Mouse (Mus musculus): ENCODE measurements at regions not wholly inside any gene's neighbourhood (a gene's known extent, or its start where the extent isn't known, plus 50 kb on each side); places are given as distances from the start of the nearest gene placed in this dataset.

GRCm38 (mm10) chr2:178992334-178993116 lies 449.7 kb upstream of the Cdh4 start:
- DNase-seq (ENCODE audit: low read depth, low spot score), result no peak

DNA sequence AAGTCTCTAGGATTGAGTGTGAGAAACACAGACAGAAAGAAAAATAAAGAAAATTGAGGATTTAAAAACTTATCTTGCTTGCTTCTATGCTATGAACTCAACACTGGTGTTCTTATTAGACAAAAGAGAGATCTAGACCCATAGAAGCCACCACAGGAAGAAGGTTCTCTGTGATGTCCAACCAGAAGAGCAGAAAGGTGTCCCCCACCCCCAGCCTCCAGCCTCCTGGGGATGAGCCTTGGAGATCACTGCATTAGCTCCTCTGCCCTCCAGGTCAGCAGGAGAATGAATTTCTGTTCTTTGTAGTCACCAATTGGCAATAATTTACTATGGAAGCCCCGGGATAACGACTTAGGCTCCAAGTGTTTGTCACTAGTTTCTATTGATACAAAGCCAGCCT lies 444.3 kb upstream of the Cdh4 start:
- no peak for DNase-seq (ENCODE audit: low read depth, low spot score)

GRCm38 (mm10) chr2:179000448-179001081 lies 441.7 kb upstream of the Cdh4 start:
- no peak for DNase-seq (ENCODE audit: low read depth, low spot score)

DNA sequence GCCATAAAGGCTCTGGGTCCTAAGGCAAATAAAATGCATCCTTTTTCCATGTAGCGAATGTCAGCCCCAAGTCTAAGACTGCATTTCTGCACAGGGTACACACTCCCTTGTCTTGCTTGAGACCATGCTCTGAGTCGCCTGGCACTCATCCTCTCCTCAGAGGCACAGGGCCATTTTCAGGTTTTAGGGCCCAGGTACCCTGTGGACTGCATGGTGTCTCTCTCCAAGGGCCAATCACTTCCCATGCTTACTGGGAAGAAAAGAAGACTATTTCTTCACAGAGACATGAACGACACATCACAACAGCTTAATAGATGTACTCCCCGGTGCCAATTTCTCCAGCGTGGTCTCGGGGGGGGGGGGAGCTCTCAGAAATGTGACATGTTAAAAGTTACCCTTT lies 434.5 kb upstream of the Cdh4 start:
- DNase-seq (ENCODE audit: low read depth, low spot score), result no peak

GRCm38 (mm10) chr2:179013891-179014593 lies 428.2 kb upstream of the Cdh4 start:
- no peak for DNase-seq (ENCODE audit: low read depth, low spot score)

- no peak for DNase-seq (ENCODE audit: low read depth, low spot score)
Measured at GRCm38 (mm10) chr2:179022675-179023194, 419.5 kb upstream of the Cdh4 start.

DNA sequence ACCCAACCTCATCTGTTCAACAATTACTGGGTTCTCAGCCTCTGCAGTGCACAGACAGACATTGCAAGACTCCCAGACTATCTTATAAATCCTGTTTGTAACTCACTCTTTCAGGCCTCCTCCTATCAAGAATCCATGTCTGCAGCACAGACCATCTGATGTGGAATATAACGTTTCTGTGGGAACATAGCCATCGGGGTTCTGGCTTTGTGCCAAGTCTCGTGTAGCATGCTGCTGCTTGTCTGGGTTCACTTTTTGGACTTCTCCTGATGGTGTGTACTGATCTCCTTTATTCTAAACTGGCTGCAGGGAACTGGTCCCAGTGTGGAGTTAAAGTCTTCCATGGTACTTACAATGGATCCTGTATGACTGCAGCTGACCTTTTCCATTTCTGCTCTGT lies 418.0 kb upstream of the Cdh4 start:
- no peak for DNase-seq (ENCODE audit: low read depth, low spot score)

DNA sequence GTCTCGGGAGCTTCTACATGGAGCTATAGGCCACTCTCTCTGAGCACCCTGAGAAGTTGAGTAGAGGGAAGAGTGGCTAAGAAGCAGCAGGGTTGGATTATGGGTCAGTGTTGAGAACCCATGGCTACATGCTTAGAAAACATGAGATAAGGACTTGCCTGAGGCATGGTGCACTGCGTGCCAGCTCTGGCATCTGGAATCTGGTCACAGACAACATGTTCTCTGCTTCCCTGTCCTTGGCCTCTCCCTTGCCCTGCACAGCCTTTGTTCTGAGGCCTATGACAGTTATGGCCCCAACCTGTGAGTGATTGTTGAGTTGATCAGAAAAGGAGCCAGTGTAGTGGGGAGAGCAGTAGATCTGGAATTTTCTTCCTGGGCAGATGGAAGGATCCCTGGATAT lies 409.1 kb upstream of the Cdh4 start:
- no peak for DNase-seq (ENCODE audit: low read depth, low spot score)

- DNase-seq (ENCODE audit: low read depth, low spot score), result no peak
Measured at GRCm38 (mm10) chr2:179035446-179035845, 406.8 kb upstream of the Cdh4 start.

DNA sequence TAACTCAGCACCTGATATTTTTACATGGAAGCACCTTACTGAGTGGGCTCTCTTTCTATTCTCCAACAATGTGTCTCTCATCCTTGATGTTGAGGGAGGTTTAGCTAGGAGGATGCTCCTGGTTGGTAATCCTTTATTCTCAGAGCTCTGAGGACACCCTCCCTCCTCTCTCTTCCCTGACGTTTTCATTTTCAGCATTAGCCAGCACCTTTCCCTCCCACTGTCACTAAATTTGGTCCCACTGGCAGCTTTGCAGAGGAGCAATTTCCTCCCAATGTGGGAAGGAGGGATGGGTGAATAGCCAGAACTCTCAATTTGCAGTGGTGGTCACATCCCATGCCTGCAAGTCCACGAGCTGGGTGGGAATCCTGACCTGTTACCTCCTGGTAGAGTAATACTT lies 402.5 kb upstream of the Cdh4 start:
- no peak for DNase-seq (ENCODE audit: low read depth, low spot score)

DNA sequence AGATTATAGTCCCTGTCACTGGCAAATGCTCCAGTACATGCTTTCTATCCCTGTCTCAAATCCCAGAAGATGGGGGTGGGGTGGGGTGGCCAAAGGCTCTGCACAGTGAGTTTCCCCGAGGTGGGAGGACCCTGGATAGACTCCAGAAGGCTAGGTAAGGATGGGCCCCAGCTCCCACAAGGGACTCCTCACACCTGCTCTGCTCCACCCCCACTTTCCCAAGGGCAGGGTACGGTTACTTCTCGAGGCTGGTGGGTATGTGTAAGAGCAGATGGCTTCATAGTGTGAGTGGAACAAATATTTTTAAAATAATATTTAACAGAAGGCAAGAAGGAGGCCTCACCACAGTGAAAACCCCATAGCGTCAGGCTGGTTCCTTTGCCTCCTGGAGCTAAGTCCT lies 398.6 kb upstream of the Cdh4 start:
- no peak for DNase-seq (ENCODE audit: low read depth, low spot score)

GRCm38 (mm10) chr2:179045361-179045760 lies 396.9 kb upstream of the Cdh4 start:
- DNase-seq (ENCODE audit: low read depth, low spot score), result no peak

DNA sequence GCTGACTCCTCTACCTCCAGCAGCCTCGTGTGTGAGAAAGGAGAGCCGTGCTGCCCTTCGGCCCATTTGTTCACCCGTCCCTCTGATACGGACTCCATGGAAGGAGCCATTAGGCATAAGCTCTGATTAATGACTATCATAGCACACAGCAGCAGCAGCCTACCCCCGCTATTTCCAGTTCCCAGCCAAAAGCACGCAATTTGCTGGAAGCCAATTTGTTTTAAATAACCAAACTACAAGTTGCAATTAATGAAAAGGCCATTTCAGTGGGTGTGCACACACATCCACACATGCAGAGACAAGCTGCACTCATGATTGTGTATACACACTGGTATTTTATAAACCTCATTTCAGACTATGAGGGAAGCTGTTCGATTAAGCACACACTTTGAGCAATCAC lies 387.8 kb upstream of the Cdh4 start:
- DNase-seq (ENCODE audit: low read depth, low spot score), result no peak

- DNase-seq (ENCODE audit: low read depth, low spot score), result no peak
Measured at GRCm38 (mm10) chr2:179064616-179065015, 377.6 kb upstream of the Cdh4 start.

- no peak for DNase-seq (ENCODE audit: low read depth, low spot score)
Measured at GRCm38 (mm10) chr2:179069520-179069919, 372.7 kb upstream of the Cdh4 start.

GRCm38 (mm10) chr2:179070346-179070745 lies 371.9 kb upstream of the Cdh4 start:
- no peak for DNase-seq (ENCODE audit: low read depth, low spot score)

GRCm38 (mm10) chr2:179080462-179081274 lies 361.6 kb upstream of the Cdh4 start:
- DNase-seq (ENCODE audit: low read depth, low spot score), result no peak

DNA sequence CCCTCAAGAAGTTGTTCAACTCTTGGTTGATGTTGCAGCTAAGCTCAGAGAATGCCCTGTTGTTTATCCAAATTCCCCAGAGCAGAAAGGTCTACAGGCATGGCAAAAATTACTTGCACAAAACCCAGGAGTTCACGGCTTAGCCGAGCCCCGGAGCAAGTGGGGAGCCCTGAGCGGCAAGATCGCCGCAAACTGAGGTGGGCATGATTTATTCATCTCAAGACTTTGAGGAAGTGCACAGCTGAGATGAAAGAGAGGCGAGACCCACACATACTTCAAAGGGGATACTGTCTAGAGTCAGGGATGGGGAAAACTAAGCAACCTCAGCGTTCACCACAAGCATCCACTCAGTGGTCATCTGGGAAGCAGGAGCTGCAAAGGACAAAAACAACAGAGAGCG lies 355.3 kb upstream of the Cdh4 start:
- no peak for DNase-seq (ENCODE audit: low read depth, low spot score)

GRCm38 (mm10) chr2:179091480-179091879 lies 350.8 kb upstream of the Cdh4 start:
- DNase-seq (ENCODE audit: low read depth, low spot score), result no peak

GRCm38 (mm10) chr2:179093996-179094395 lies 348.2 kb upstream of the Cdh4 start:
- DNase-seq (ENCODE audit: low read depth, low spot score), result no peak

DNA sequence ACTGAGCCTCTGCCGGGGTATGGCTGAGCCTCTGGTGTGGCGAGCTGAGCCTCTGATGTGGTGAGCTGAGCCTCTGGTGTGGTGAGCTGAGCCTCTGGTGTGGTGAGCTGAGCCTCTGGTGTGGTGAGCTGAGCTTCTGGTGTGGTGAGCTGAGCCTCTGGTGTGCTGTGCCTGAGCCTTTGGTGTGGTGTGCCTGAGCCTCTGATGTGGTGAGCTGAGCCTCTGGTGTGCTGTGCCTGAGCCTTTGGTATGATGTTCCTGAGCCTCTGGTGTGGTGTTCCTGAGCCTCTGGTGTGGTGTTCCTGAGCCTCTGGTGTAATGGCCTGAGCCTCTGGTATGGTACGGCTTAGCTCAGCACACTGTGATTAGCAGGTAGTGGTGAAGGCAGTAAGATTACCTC lies 346.2 kb upstream of the Cdh4 start:
- no peak for DNase-seq (ENCODE audit: low read depth, low spot score)

DNA sequence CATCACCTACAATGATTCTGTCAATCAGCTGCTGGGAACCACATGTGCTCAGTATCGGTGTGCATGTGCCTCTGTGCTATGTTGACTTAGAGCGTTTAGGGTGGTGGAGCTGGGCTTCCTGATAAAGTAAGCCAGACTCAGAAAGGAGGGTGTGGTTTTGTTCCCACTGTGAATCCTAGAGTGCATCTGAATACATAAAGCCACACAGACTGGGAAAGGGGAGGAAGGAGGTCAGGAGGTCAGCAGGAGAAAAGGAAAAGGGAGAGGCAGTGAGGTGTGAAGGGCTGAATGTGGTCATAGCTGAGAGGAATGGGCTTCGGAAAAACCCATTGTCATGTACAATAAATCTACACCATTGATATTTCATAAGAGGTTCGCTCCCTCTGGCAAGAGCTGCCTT lies 345.4 kb upstream of the Cdh4 start:
- no peak for DNase-seq (ENCODE audit: low read depth, low spot score)
